Mouse (Mus musculus) liver, adult 2 months (tissue): ENCODE data around the gene Fam92b. TPM values are rescaled to one million over a fixed set of nuclear protein-coding genes. Genes with fewer than 3 reads are reported as not detected.

Source experiments
- DNase-seq: peaks from one replicate; pipeline ENCODE4 v3.0.0-alpha.2; 2011; ENCODE audit warnings: low read depth, low spot score; ENCODE audit errors: extremely low read depth
- H3K27ac ChIP-seq: fragments of 200-500 bp; replicated peaks from 2 replicates; pipeline ENCODE4 v1.5.1; 2012; ENCODE audit warnings: low read depth, mild to moderate bottlenecking, control low read depth, inconsistent platforms, low read length; ENCODE audit not compliant: insufficient read depth
- H3K27me3 ChIP-seq: fragments of 200-500 bp; 2 replicates; pipeline ENCODE4 v1.6.1; 2012; ENCODE audit warnings: mild to moderate bottlenecking, moderate library complexity, low read length, inconsistent platforms; ENCODE audit not compliant: control insufficient read depth, insufficient read depth
- H3K36me3 ChIP-seq: fragments of 200-500 bp; 2 replicates; pipeline ENCODE4 v1.6.1; 2012; ENCODE audit warnings: low read length, inconsistent platforms; ENCODE audit not compliant: control insufficient read depth, insufficient read depth
- H3K4me1 ChIP-seq: fragments of 200-500 bp; 2 replicates; pipeline ENCODE4 v1.6.1; 2011; ENCODE audit warnings: low read length; ENCODE audit not compliant: control insufficient read depth, insufficient read depth
- H3K4me3 ChIP-seq: fragments of 200-500 bp; 2 replicates; pipeline ENCODE4 v1.5.1; 2011; ENCODE audit warnings: low read depth, mild to moderate bottlenecking, control low read depth, low read length, moderate library complexity; ENCODE audit not compliant: insufficient read depth
- H3K79me2 ChIP-seq: fragments of 200-500 bp; 2 replicates; pipeline ENCODE4 v1.6.1; 2012; ENCODE audit warnings: inconsistent platforms, mild to moderate bottlenecking, low read length, moderate library complexity; ENCODE audit not compliant: control insufficient read depth, insufficient read depth
- H3K9ac ChIP-seq: fragments of 200-500 bp; 2 replicates; pipeline ENCODE4 v1.6.1; 2012; ENCODE audit warnings: low read depth, mild to moderate bottlenecking, control low read depth, inconsistent platforms, low read length
- CTCF ChIP-seq: fragments of 200-500 bp; IDR thresholded peaks from 2 replicates; pipeline ENCODE4 v1.5.1; 2011; ENCODE audit warnings: low read depth, low read length, control low read depth
- POLR2A ChIP-seq: fragments of 200-500 bp; IDR thresholded peaks from 2 replicates; pipeline ENCODE4 v1.6.1; 2011; ENCODE audit warnings: low read length, control low read depth; ENCODE audit not compliant: insufficient read depth; ENCODE audit errors: extremely low read depth
- WGBS: fragments of 180-500 bp; shearing (Covaris S2); methylation state at CpG from one replicate; pipeline ENCODE4 v1.1.7; 2018; 5-methylcytosine and 5-hydroxymethylcytosine counted together
- polyA plus RNA-seq: library from polyadenylated mRNA; depleted of rRNA; stranded (reverse); fragments of >200 nt; gene quantifications from 2 replicates; pipeline ENCODE4 v1.2.3, GENCODE M21; 2012; rRNA removed
- total RNA-seq: library from RNA; depleted of rRNA; stranded (reverse); fragments of >200 nt; gene quantifications from 2 replicates; pipeline ENCODE4 v1.2.3, GENCODE M21; 2014; rRNA removed

The Fam92b gene
- not detected in 2 replicates for total RNA-seq
- polyA plus RNA-seq, result not detected in 2 replicates

DNA sequence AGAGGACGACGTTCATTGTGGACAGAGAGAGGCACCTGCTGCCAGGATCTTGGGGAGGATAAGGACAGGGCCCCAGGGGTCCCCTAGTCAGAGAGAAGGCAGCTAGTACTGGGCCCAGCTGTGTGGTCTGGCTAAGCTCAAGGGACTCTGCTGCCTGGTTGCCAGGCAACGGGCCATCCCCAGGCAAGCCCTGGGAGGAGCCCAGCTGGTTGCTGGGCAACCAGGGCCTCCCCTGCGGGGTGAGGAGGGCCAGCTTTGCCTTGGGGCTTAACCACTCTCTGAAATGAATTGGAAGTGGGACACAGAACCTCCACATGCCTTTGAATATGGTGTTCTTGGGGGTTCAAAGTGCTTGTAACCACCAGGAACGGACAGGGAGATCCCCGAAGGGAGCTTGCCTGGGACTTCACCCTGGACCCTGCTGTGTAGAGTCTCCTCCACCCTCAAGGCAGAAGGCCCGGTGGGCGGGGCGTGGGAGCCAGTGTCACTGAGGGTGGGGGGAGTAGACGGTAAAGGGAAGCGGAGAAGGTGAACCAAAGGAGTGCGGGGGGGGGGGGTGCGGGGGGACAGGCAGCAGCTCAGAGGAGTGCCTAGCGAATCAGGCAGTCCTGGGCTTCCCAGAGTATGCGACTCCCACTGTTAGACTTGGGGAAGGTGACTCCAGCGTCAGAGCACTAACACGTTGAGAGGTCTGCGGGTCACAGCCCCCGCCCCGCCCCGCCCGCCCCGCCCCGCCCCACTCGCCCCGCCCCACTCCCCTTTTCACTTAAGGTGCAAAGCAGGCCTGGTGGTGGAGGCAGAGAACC lies at the start of gene Fam92b:
Gene Fam92b (minus strand): TSS at position 149 of the 806 bp plus-strand sequence.
- Histone ChIP-seq H3K36me3 (no peaks in the 10 kb centered on the region), H3K9ac (no peak within 1 kb of the TSS), H3K79me2 (no peaks in the 10 kb centered on the region), H3K27ac (no peak within 1 kb of the TSS), H3K27me3 (no peaks in the 10 kb centered on the region; the same call in 1 of the 2 replicates), H3K4me1 (peaks cover 4% of the 10 kb centered on the region; the same call in 1 of the 2 replicates), H3K4me3 (no peak within 1 kb of the TSS)
- no peak for DNase-seq
- 7% methylated on average over 25 of the region's 26 CpGs for WGBS
- TF ChIP-seq CTCF (no peak), POLR2A (no peak)

DNA sequence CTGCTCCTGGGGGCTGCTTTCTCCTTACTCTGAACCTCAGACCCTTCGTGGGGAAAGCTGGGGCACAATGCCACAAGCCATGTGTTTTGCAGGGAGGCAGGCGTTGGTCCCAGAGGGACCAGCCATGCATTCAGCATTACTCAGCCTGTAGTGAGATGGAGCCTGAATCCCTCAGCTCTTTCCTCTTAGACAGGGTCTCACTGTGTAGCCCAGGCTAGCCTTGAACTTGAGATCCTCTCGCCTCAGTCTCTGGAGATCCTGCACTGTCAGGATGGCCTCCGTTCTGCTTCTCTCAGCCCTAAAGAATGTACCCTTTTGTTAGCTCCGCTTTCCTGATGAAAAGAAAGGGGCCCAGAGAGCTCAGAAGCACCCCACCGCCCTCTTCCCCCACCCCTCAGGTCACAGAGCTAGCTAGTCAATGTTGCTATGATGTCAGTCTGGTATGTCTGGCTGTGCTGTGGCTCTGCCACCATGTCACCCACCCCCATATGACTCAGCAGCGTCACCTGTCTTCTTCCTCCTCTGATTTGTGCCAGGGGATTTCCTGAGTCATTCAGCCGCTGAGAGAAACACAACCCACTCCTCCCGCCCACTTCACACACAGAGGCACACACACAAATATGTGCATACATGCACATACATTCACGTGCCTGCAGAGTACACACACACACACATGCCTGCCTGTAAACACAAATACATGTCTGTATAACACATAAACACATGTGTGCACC lies 48.3 kb upstream of the Fam92b start:
- Histone ChIP-seq H3K4me1 (0 out of 2 replicates have a peak, but pooled peaks cover 4% of the 10 kb centered on the region), H3K4me3 (no peak overlapping the region), H3K27me3 (peaks cover 4% of the 10 kb centered on the region), H3K27ac (no peak overlapping the region), H3K79me2 (no peaks in the 10 kb centered on the region), H3K36me3 (no peaks in the 10 kb centered on the region), H3K9ac (no peak overlapping the region)
- TF ChIP-seq CTCF, result no peak
- no peak for TF ChIP-seq POLR2A
- DNase-seq, result no peak
- WGBS, result 76% methylated on average over 10 of the region's 10 CpGs

DNA sequence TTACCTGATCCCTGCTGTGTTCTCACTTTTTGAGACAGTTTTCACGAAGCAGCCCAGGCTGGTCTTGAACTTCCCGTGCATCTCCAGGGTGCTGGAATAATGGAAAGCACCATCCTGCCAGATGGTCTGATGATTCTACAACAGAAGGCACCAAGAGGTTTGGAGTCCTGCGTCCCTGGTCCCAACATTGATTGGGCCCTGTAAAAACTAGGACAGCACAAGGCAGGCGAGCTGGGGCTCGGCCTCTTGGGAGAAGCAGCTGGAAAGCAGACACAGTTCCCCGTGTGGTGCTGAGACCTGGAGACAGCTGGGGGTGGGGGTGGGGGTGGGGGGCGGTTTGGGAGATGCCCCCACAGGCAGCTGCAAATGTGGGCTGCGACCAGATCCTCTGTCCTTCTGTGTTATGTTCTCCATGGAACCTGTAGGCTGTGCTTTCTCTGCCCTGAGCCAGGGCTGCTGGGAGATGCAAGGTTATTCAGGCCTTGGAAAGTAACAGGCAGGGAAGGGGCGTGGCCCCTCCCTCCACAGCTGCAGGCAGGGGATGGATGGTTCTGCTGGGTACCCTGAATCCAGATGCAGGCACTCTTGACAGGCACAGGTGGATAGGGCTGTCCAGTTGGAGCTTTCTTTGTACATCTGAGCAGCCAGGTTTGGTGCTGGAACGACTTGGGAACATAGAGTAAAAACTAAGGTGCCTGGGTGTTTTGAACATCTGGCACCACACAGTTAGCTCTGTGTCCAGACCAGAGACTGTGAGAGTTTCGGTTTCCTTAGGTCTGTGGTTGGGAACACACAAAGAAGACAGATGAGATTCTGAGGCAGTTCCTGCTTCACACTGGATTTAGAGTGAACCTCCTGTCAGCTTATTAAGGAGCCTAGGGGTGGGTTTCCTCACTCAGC lies 47.5 kb upstream of the Fam92b start:
- Histone ChIP-seq H3K4me3 (no peak overlapping the region), H3K27me3 (peaks cover 4% of the 10 kb centered on the region), H3K79me2 (no peaks in the 10 kb centered on the region), H3K4me1 (no peaks in the 10 kb centered on the region), H3K27ac (no peak overlapping the region), H3K9ac (no peak overlapping the region), H3K36me3 (no peaks in the 10 kb centered on the region)
- no peak for TF ChIP-seq CTCF
- no peak for TF ChIP-seq POLR2A
- 71% methylated on average over 11 of the region's 11 CpGs for WGBS
- no peak for DNase-seq

DNA sequence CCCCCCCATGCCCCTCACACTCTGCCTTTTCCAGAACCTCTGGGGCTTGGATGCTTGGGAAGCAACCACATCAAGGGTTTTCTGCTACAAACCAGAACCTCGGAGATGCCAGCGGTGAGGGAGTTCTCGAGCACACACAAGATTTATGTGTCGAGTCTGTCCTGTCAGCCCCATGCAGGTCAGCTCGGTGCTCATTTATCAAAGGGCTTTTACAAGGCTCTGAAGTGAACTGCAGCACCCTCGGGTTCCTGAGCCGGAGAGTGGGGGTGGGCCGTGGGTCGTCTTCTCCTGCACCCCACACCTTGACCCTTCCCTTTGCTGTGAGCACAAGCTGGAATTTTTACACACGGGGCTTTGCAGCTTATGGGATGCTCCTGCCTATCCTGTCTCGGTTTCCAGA lies 45.3 kb upstream of the Fam92b start:
- Histone ChIP-seq H3K4me1 (no peaks in the 10 kb centered on the region), H3K4me3 (no peak overlapping the region), H3K27ac (no peak overlapping the region), H3K79me2 (no peaks in the 10 kb centered on the region), H3K27me3 (no peaks in the 10 kb centered on the region), H3K9ac (no peak overlapping the region), H3K36me3 (no peaks in the 10 kb centered on the region)
- WGBS, result 74% methylated on average over 11 of the region's 11 CpGs
- TF ChIP-seq CTCF, result no peak
- TF ChIP-seq POLR2A, result no peak
- no peak for DNase-seq

DNA sequence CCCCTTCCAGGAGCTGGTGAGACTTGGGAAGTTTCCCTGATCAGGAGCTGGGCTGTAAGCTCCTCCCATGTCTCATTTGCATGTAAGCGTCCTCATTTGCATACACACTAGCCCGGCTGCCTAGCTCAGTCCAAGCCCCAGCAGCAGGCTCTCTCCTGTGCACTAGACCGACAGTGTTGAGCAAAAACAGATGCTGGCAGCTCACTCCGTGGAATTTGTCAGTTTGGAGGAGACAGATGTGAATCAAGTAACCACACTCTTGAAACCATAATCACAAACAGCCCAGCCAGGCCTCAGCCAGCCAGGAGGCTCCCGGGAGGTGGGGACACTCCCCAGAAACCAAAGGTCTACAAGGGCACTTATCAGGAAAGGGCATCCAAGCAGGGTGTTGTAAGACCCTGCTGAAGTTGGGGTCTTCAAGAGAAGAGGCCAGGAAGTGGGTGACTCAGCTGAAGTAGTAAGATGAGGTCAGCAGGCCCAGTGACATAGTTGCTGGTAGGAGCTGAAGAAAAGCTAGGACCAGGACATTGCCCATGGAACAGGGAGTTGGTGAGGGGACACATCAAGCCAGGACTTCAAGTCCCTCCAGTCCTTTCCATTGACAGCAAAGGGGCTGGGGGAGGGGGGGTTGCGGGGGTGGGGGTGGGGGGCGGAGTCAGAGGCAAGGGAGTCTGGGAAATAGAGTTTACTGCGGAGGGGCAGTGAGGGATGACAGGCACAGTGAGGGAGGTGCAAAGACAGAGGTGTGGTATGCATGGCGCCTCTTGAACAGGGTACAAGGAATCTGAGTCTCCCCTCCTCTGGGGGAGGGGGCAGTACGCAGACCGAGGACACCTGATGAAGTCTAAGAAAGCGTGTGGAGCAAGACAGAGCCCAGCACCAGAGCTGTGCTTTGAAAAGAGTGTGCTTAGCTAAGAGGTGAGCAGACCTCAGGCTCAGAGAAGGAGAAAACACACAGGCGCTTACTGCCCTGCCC lies 39.9 kb upstream of the Fam92b start:
- Histone ChIP-seq H3K27ac (no peak overlapping the region), H3K9ac (no peak overlapping the region), H3K79me2 (no peaks in the 10 kb centered on the region), H3K4me3 (no peak overlapping the region), H3K36me3 (no peaks in the 10 kb centered on the region), H3K4me1 (no peaks in the 10 kb centered on the region; the same call in 1 of the 2 replicates), H3K27me3 (no peaks in the 10 kb centered on the region)
- peak; percentile 48 for DNase-seq
- no peak for TF ChIP-seq POLR2A
- no peak for TF ChIP-seq CTCF
- WGBS, result 48% methylated on average over 13 of the region's 13 CpGs
